12 mouse cellular contexts compared by ENCODE assay signal in genomic region chr9:110019224-110019623, GRCm38 (mm10).
DNase-seq lines count a peak whose midpoint lies in the region; ATAC-seq and TF ChIP-seq lines count a peak whose summit lies in the region.
"Had no signal": no experiment of that assay in that cellular context is flagged by ENCODE, and none has a peak within 500 bp of the region (broad histone marks: within the 10 kb centered on the region; RNA-seq: fewer than 3 reads in every experiment).

No protein-coding gene starts in this region.

- peak; percentile 59; the same call in 1 of the 2 replicates for ATAC-seq in hindbrain, postnatal 0 days
- ATAC-seq in monocyte, adult 5-6 weeks (replicated peaks; ENCODE audit: insufficient number of reproducible peaks, low FRiP score, low TSS enrichment, poor library complexity, severe bottlenecking): no peak
- no peak for ATAC-seq in inflammation-experienced regulatory T-cells, adult 6 months

- H3K27me3 ChIP-seq in hindbrain, postnatal 0 days (ENCODE audit: insufficient read depth, low read length): no peaks in the 10 kb centered on the region

- no peak overlapping the region for H3K4me3 ChIP-seq in gastrocnemius, adult 2 months
- H3K4me3 ChIP-seq in hindbrain, postnatal 0 days (ENCODE audit: low read length): no peak overlapping the region

- H3K9me3 ChIP-seq in hindbrain, postnatal 0 days (ENCODE audit: low read length): no peaks in the 10 kb centered on the region
- H3K9me3 ChIP-seq: G1E had no signal

- peak; percentile 32 for DNase-seq in gastrocnemius, adult 2 months
- no peak for DNase-seq in gastrocnemius, postnatal 25 days
- DNase-seq in layer of hippocampus, adult 9-11 months: peak; percentile 27
- DNase-seq in layer of hippocampus, postnatal 25 days (ENCODE audit: extremely low spot score in 1 of 2, low spot score in 1 of 2): no peak
- DNase-seq in Muller cell, postnatal 12 days (ENCODE audit: inconsistent ontology term): peak; percentile 2
- peak; percentile 72 for DNase-seq in hindbrain, postnatal 0 days (ENCODE audit: low spot score)
- DNase-seq: heart, postnatal 10 days; lung, postnatal 14 days had no signal

- H3K4me2 ChIP-seq in hindbrain, postnatal 0 days (ENCODE audit: low read depth, low read length): no peak overlapping the region
- H3K4me2 ChIP-seq: liver, embryonic 11.5 days had no signal

- H3K27ac ChIP-seq in gastrocnemius, adult 2 months: peak overlapping the region; percentile 56
- peak overlapping the region; percentile 54; the same call in 1 of the 2 replicates for H3K27ac ChIP-seq in hindbrain, postnatal 0 days

- no peak overlapping the region for H3K9ac ChIP-seq in hindbrain, postnatal 0 days (replicated peaks; ENCODE audit: low read length)

- H3K36me3 ChIP-seq in hindbrain, postnatal 0 days (ENCODE audit: insufficient read depth, low read length): no peaks in the 10 kb centered on the region
- H3K36me3 ChIP-seq: G1E had no signal

- 40% methylated on average over 7 of the region's 7 CpGs for WGBS in hindbrain, postnatal 0 days

- intact Hi-C loops in gastrocnemius, adult 2 months (cut with DNase I): no loop called here

- 0 out of 2 replicates have a peak, but pooled peaks cover 3% of the 10 kb centered on the region for H3K4me1 ChIP-seq in hindbrain, postnatal 0 days (ENCODE audit: insufficient read depth, low read length)

- no peak for TF ChIP-seq CTCF in gastrocnemius, adult 2 months (IDR thresholded peaks at IDR 0.05)
- TF ChIP-seq CTCF in hindbrain, postnatal 0 days (IDR thresholded peaks at IDR 0.05; ENCODE audit: low read depth): no peak

Comparison
In these comparisons a context has a peak if more than half of its experiments do, and no peak if none do; other contexts are left out.
1. DNase-seq: peak in gastrocnemius, adult 2 months (single experiment), layer of hippocampus, adult 9-11 months (single experiment), Muller cell, postnatal 12 days (single experiment) and hindbrain, postnatal 0 days (single experiment); none in gastrocnemius, postnatal 25 days (single experiment) and layer of hippocampus, postnatal 25 days (0 of 2).